Mouse (Mus musculus) E14TG2a.4 (cell line): ENCODE results near the gene Trpm3.

Experiments used
- CTCF ChIP-seq: conservative IDR thresholded peaks from 2 replicates; pipeline ENCODE4 v1.5.1; 2014; ENCODE audit warnings: low read length
- NANOG ChIP-seq: IDR thresholded peaks from 2 replicates; pipeline ENCODE4 v1.6.1; 2014; ENCODE audit warnings: borderline replicate concordance, low read length, mixed read lengths
- POU5F1 ChIP-seq: IDR thresholded peaks from 2 replicates; pipeline ENCODE4 v1.6.1; 2014; ENCODE audit warnings: low read length, borderline replicate concordance

DNA sequence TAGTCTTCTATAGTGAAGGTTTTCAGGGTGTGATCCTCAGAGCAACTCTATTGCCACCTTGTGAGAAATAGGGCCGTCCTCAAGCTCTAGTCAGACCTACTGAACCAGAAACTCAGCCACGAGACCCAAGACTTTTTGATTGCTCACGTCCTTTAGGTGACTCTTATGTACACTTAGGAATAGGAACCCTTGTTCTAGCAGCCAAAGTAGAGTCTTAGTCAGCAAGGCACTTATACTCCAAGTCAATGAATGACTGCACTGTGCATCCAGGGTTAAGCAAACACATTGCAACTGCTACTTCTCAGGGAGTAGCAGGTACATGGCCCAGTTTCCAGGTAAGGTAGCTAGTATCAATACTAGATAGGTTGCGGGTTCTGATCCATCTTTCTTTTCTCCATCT, 35.0 kb upstream of the Trpm3 start:
- no peak for TF ChIP-seq CTCF
- no peak for TF ChIP-seq POU5F1
- TF ChIP-seq NANOG, result no peak
